Mouse (Mus musculus) olfactory bulb, adult 2 months (tissue): ENCODE results near the gene Cd44. TPM values are rescaled to one million over a fixed set of nuclear protein-coding genes. Genes with fewer than 3 reads are reported as not detected.
A peak's percentile ranks its signal among the peaks of the same experiment; 100 is the strongest.

Experiments
- H3K27ac ChIP-seq: fragments of 200-500 bp; 2 replicates; pipeline ENCODE4 v1.5.1; 2012; ENCODE audit warnings: low read depth, low read length; ENCODE audit not compliant: insufficient read depth
- H3K4me1 ChIP-seq: fragments of 200-500 bp; 2 replicates; pipeline ENCODE4 v1.6.1; 2012; ENCODE audit warnings: low read length; ENCODE audit not compliant: control insufficient read depth, insufficient read depth
- H3K4me3 ChIP-seq: fragments of 200-500 bp; 2 replicates; pipeline ENCODE4 v1.5.1; 2012; ENCODE audit warnings: mild to moderate bottlenecking, low read depth, low read length, moderate library complexity; ENCODE audit not compliant: insufficient read depth
- CTCF ChIP-seq: fragments of 200-500 bp; IDR thresholded peaks from 2 replicates; pipeline ENCODE4 v1.5.1; 2012; ENCODE audit warnings: low read depth, mild to moderate bottlenecking, low read length, moderate library complexity; ENCODE audit not compliant: insufficient read depth
- POLR2A ChIP-seq: fragments of 200-500 bp; IDR thresholded peaks from 2 replicates; pipeline ENCODE4 v1.6.1; 2012; ENCODE audit warnings: mild to moderate bottlenecking, low read depth, low read length, moderate library complexity; ENCODE audit not compliant: insufficient read depth
- WGBS: fragments of 180-500 bp; shearing (Covaris S2); methylation state at CpG from one replicate; pipeline ENCODE4 v1.1.7; 2018; 5-methylcytosine and 5-hydroxymethylcytosine counted together
- polyA plus RNA-seq: library from polyadenylated mRNA; stranded (reverse); fragments of >200 nt; gene quantifications from 2 replicates; pipeline ENCODE4 v1.2.4, GENCODE M21; 2012; ENCODE audit warnings: low replicate concordance; ENCODE audit not compliant: missing spikeins, insufficient read depth, insufficient read length

Gene Cd44
- polyA plus RNA-seq = not detected in 2 replicates

GRCm38 (mm10) chr2:102900875-102901827 is at the start of gene Cd44:
Gene Cd44, minus strand, starts transcription at chr2:102901665.
- Histone ChIP-seq H3K4me1 (peaks cover 7% of the 10 kb centered on the region), H3K27ac (no peak within 1 kb of the TSS), H3K4me3 (peak within 1 kb of the TSS; percentile 43)
- TF ChIP-seq POLR2A (no peak), CTCF (no peak)
- 4% methylated on average over 29 of the region's 29 CpGs for WGBS

GRCm38 (mm10) chr2:102948481-102948857 is 47.0 kb upstream of the Cd44 start:
- TF ChIP-seq POLR2A (no peak), CTCF (no peak)
- no peak overlapping the region for H3K4me3 ChIP-seq
- WGBS = 81% methylated on average over 4 of the region's 4 CpGs
- peaks cover 9% of the 10 kb centered on the region for H3K4me1 ChIP-seq
- no peak overlapping the region for H3K27ac ChIP-seq

GRCm38 (mm10) chr2:102947846-102948480 is 46.5 kb upstream of the Cd44 start:
- 96% methylated on average over 5 of the region's 5 CpGs for WGBS
- TF ChIP-seq POLR2A (no peak), CTCF (no peak)
- Histone ChIP-seq H3K27ac (no peak overlapping the region), H3K4me3 (no peak overlapping the region), H3K4me1 (peaks cover 9% of the 10 kb centered on the region)

- WGBS = 50% methylated on average over 1 of the region's 1 CpGs
- Histone ChIP-seq H3K4me1 (peaks cover 17% of the 10 kb centered on the region), H3K4me3 (no peak overlapping the region), H3K27ac (no peak overlapping the region)
- no peak for TF ChIP-seq POLR2A
- no peak for TF ChIP-seq CTCF
These were observed 43.6 kb upstream of the Cd44 start for GRCm38 (mm10) chr2:102945111-102945510.

- TF ChIP-seq POLR2A = no peak
- TF ChIP-seq CTCF = no peak
- WGBS = 88% methylated on average over 7 of the region's 7 CpGs
- Histone ChIP-seq H3K27ac (no peak overlapping the region), H3K4me3 (no peak overlapping the region), H3K4me1 (peaks cover 20% of the 10 kb centered on the region)
These were observed 43.0 kb upstream of the Cd44 start for GRCm38 (mm10) chr2:102944415-102945012.

- Histone ChIP-seq H3K4me1 (peaks cover 21% of the 10 kb centered on the region), H3K4me3 (no peak overlapping the region), H3K27ac (no peak overlapping the region)
- TF ChIP-seq POLR2A (no peak), CTCF (no peak)
- 43% methylated on average over 6 of the region's 6 CpGs for WGBS
These were observed 42.5 kb upstream of the Cd44 start for GRCm38 (mm10) chr2:102943983-102944382.

- peaks cover 21% of the 10 kb centered on the region for H3K4me1 ChIP-seq
- TF ChIP-seq POLR2A = no peak
- no peak for TF ChIP-seq CTCF
- H3K27ac ChIP-seq = no peak overlapping the region
- no peak overlapping the region for H3K4me3 ChIP-seq
- WGBS = 83% methylated on average over 3 of the region's 3 CpGs
These were observed 41.3 kb upstream of the Cd44 start for GRCm38 (mm10) chr2:102942782-102943080.

GRCm38 (mm10) chr2:102941937-102942781 is 40.7 kb upstream of the Cd44 start:
- WGBS = 91% methylated on average over 10 of the region's 10 CpGs
- TF ChIP-seq POLR2A = no peak
- no peak for TF ChIP-seq CTCF
- no peak overlapping the region for H3K4me3 ChIP-seq
- no peak overlapping the region for H3K27ac ChIP-seq
- H3K4me1 ChIP-seq = peaks cover 22% of the 10 kb centered on the region
